Comparison of ENCODE assay signal across 19 mouse cellular contexts in the genomic region with DNA sequence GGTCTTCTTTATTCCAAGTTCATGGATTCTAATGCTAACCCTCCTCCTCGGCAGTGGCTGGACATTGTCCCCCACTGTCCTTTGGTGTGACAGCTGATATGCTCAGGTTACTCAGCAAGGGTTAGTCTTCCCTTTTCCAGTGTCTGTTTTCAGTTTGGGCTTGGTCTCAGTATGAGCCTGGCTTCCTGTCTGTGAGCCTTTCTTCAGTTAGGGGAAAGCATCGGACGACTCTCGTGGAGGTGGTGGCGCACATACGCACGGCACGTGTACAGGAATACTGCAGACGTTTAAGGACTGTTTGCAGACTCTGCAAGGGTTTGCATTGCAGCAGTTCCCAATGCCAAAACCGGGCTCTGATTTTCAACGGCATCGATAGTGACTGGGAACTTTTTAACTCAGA. TPM values are rescaled to one million over a fixed set of nuclear protein-coding genes. Genes with fewer than 3 reads are reported as not detected.
DNase-seq lines count a peak whose midpoint lies in the region; ATAC-seq and TF ChIP-seq lines count a peak whose summit lies in the region.
"Had no signal": no experiment of that assay in that cellular context is flagged by ENCODE, and none has a peak within 500 bp of the region (broad histone marks: within the 10 kb centered on the region; RNA-seq: fewer than 3 reads in every experiment).

No protein-coding gene starts in this region.

- no peaks in the 10 kb centered on the region for H3K9me3 ChIP-seq in neural tube, embryonic 15.5 days (replicated peaks)
- H3K9me3 ChIP-seq: neural tube, embryonic 12.5 days had no signal

- no peaks in the 10 kb centered on the region for H3K36me3 ChIP-seq in neural tube, embryonic 15.5 days
- H3K36me3 ChIP-seq: G1E; neural tube, embryonic 12.5 days had no signal

- ATAC-seq in common myeloid progenitor, adult 5-6 weeks (replicated peaks; ENCODE audit: low read depth, poor library complexity, severe bottlenecking): peak; percentile 46; the same call in 1 of the 2 replicates
- no peak for ATAC-seq in neural tube, embryonic 15.5 days (ENCODE audit: low FRiP score)
- ATAC-seq: forebrain, embryonic 16.5 days; midbrain, embryonic 16.5 days had no signal

- DNase-seq in gastrocnemius, adult 2 months: no peak
- DNase-seq in gastrocnemius, postnatal 14 days: no peak
- peak; percentile 30 to 34 for DNase-seq in B cell, adult 2 months
- peak; percentile 51 for DNase-seq in naive thymus-derived CD4-positive, alpha-beta T cell, adult 2 months (ENCODE audit: low read depth)
- no peak for DNase-seq in cerebellum, adult 2 months
- no peak for DNase-seq in heart, postnatal 36 days
- DNase-seq: adrenal gland, postnatal 10 days; cerebellum, adult 9-11 months; heart, postnatal 10 days; layer of hippocampus, adult 9-11 months; lung, adult 18-20 months had no signal

- intact Hi-C loops in gastrocnemius, adult 2 months (cut with DNase I): no loop called here
- intact Hi-C loops in gastrocnemius, postnatal 14 days (cut with DNase I; ENCODE audit: low total_unique reads): loop anchor here (10.0 kb wide), 1 partner anchor 83 kb away; no protein-coding TSS in a partner anchor
- intact Hi-C loops in heart, postnatal 36 days (cut with DNase I): no loop called here

- WGBS in neural tube, embryonic 15.5 days: 77% methylated on average over 12 of the region's 12 CpGs
- WGBS in cerebellum, adult 2 months: 82% methylated on average over 12 of the region's 12 CpGs

- no peak for TF ChIP-seq POLR2A in cerebellum, adult 2 months (IDR thresholded peaks at IDR 0.05; ENCODE audit: borderline replicate concordance, insufficient read depth, low read length)

- no peak overlapping the region for H3K9ac ChIP-seq in neural tube, embryonic 15.5 days (replicated peaks)
- H3K9ac ChIP-seq: neural tube, embryonic 12.5 days had no signal

- peak overlapping the region; percentile 44 for H3K4me3 ChIP-seq in gastrocnemius, adult 2 months
- no peak overlapping the region for H3K4me3 ChIP-seq in neural tube, embryonic 15.5 days (replicated peaks)
- no peak overlapping the region for H3K4me3 ChIP-seq in cerebellum, adult 2 months (replicated peaks; ENCODE audit: insufficient read depth, low read depth, low read length)
- H3K4me3 ChIP-seq: megakaryocyte, embryonic 14.5 days; neural tube, embryonic 12.5 days had no signal

- H3K4me2 ChIP-seq in neural tube, embryonic 15.5 days: no peak overlapping the region
- H3K4me2 ChIP-seq: neural tube, embryonic 12.5 days had no signal

- no peak for TF ChIP-seq CTCF in gastrocnemius, adult 2 months (IDR thresholded peaks at IDR 0.05)
- TF ChIP-seq CTCF in cerebellum, adult 2 months (IDR thresholded peaks at IDR 0.05; ENCODE audit: borderline replicate concordance, insufficient read depth, low read depth, low read length): no peak

- H3K27me3 ChIP-seq in neural tube, embryonic 15.5 days (replicated peaks): no peaks in the 10 kb centered on the region
- H3K27me3 ChIP-seq in cerebellum, adult 2 months (ENCODE audit: control insufficient read depth, insufficient read depth, low read length): no peaks in the 10 kb centered on the region
- H3K27me3 ChIP-seq: neural tube, embryonic 12.5 days had no signal

- H3K27ac ChIP-seq in gastrocnemius, adult 2 months: peak overlapping the region; percentile 24; the same call in 1 of the 2 replicates
- no peak overlapping the region for H3K27ac ChIP-seq in neural tube, embryonic 15.5 days (replicated peaks)
- no peak overlapping the region for H3K27ac ChIP-seq in cerebellum, adult 2 months (ENCODE audit: insufficient read depth, low read length)
- H3K27ac ChIP-seq: kidney, postnatal 0 days; neural tube, embryonic 12.5 days had no signal

- no peaks in the 10 kb centered on the region; the same call in 1 of the 2 replicates for H3K4me1 ChIP-seq in neural tube, embryonic 15.5 days
- no peaks in the 10 kb centered on the region for H3K4me1 ChIP-seq in cerebellum, adult 2 months (ENCODE audit: control insufficient read depth, insufficient read depth, low read length)
- H3K4me1 ChIP-seq: megakaryocyte, embryonic 14.5 days; neural tube, embryonic 12.5 days had no signal

RNA-seq across cellular contexts. Expression of gene Retreg1, which starts 54.6 kb away (rescaled TPM):
- total RNA-seq in gastrocnemius, adult 2 months (2021): 100 to 1,000 TPM; 170 to 181 TPM
- 100 to 1,000 TPM in 1 of 2 experiments, 10 to 100 TPM in 1; 90.8 to 157 TPM for total RNA-seq in gastrocnemius, postnatal 14 days (2021)
- total RNA-seq in common myeloid progenitor, adult 5-6 weeks (2017): 77.9 and 95.7 TPM in 2 replicates
- polyA plus RNA-seq in neural tube, embryonic 15.5 days (2015; fragmentation: Nextera tagmentation; extraction: Ambion mirVana): 15.8 and 16.2 TPM in 2 replicates
- polyA plus RNA-seq in cerebellum, adult 2 months (2012; rRNA removed): 24.8 and 26.6 TPM in 2 replicates
- 100 to 1,000 TPM; 319 to 364 TPM for total RNA-seq in heart, postnatal 36 days (2021)
- polyA plus RNA-seq: G1E had no signal

Comparison
In these comparisons a context has a peak if more than half of its experiments do, and no peak if none do; other contexts are left out.
1. DNase-seq: peak in B cell, adult 2 months (2 of 2) and naive thymus-derived CD4-positive, alpha-beta T cell, adult 2 months (single experiment); none in gastrocnemius, adult 2 months (single experiment), gastrocnemius, postnatal 14 days (single experiment), cerebellum, adult 2 months (0 of 2) and heart, postnatal 36 days (0 of 2).